Mouse (Mus musculus) bone marrow, adult 2 months (tissue): Measurements from ENCODE around the gene Gdf7.

Experiments
- CTCF ChIP-seq: fragments of 200-500 bp; IDR thresholded peaks from 2 replicates; pipeline ENCODE4 v1.5.1; 2011; ENCODE audit warnings: low read length, control low read depth; ENCODE audit not compliant: control insufficient read depth, insufficient read depth
- POLR2A ChIP-seq: fragments of 200-500 bp; IDR thresholded peaks from 2 replicates; pipeline ENCODE4 v1.6.1; 2011; ENCODE audit warnings: low read depth, mild to moderate bottlenecking, control low read depth, low read length, borderline replicate concordance; ENCODE audit not compliant: control insufficient read depth

GRCm38 (mm10) chr12:8289499-8289898, 12.3 kb downstream of the Gdf7 start:
- TF ChIP-seq POLR2A (no peak), CTCF (no peak)
